Mouse (Mus musculus) adrenal gland, postnatal 36 days (tissue): ENCODE results near the gene Prps1l1. TPM values are rescaled to one million over a fixed set of nuclear protein-coding genes. Genes with fewer than 3 reads are reported as not detected.

Source experiments
- DNase-seq, 2 experiments: peaks; one replicate each; pipeline ENCODE4 v3.0.0; 2021; ENCODE audit warnings: mixed read lengths in 1 of 2
- total RNA-seq, 2 experiments: library from RNA; stranded (reverse); gene quantifications; 2 replicates each; pipeline ENCODE4 v1.2.3; 2021

Prps1l1 gene
- total RNA-seq, 2 experiments from 2014 or later = not detected

DNA sequence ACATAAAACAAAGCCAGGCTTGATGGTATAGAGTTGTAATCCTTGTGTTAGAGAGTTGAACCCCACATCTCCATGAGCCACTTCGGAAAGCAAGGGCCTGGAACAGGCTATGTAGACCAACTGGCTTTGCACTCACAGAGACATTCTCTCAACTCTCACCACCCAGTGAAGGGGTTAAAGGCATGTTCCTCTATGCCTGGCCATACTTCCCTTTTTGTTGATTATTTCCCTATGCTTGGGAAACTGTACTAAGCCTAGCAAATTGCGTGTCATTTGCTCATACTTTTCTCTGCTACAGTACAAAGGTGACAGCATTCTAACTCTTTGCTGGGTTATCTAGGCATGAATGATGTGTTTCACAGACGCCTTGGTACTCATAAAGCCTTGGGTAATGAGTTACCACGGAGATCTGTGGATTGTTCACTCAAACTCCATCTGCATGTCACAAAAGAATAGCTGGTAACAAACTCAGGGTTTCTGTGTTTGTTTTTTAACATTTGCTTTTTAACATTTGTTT, 41.4 kb downstream of the Prps1l1 start:
- no peak for DNase-seq

DNA sequence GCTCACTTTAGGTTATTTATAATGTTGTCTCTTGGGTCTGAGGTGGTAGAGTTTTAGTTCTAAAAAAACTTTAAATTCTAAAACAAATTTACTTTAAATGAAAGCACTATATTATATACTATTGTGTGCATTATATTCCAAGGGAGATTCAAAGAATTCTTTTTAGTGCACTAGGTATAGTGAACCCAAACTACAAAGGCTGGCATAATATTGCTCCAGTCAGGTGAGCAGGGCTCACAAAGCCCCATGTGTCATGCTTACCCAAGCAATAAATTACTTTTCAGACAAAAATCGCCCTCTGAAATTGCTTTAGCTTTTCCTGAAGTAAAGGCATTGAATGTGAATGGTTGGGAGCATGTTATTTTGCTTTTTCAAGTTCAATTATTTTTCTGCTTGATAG, 43.0 kb downstream of the Prps1l1 start:
- no peak for DNase-seq

Other genes starting within 250 kb of the Prps1l1 start
- gene Hdac9, start 67.7 kb upstream of the Prps1l1 start, total RNA-seq = 1 to 10 TPM in 1 of 2 experiments, under 1 TPM in 1; 0.99 to 1.0 TPM
- gene Snx13, start 62.4 kb downstream of the Prps1l1 start, total RNA-seq = 10 to 100 TPM; 37.1 to 48.9 TPM